In genomic region chr19:58878560-58878959, GRCm38 (mm10) we compare ENCODE assay signal across 14 mouse cellular contexts.
A peak's percentile ranks its signal among the peaks of the same experiment; 100 is the strongest.
DNase-seq lines count a peak whose midpoint lies in the region; ATAC-seq and TF ChIP-seq lines count a peak whose summit lies in the region.
"Had no signal": no experiment of that assay in that cellular context is flagged by ENCODE, and none has a peak within 500 bp of the region (broad histone marks: within the 10 kb centered on the region; RNA-seq: fewer than 3 reads in every experiment).

No protein-coding gene starts in this region.

- H3K79me2 ChIP-seq in myocyte (ENCODE audit: control insufficient read depth, insufficient read depth) = no peaks in the 10 kb centered on the region

- no peaks in the 10 kb centered on the region for H3K27me3 ChIP-seq in heart, postnatal 0 days (ENCODE audit: control insufficient read depth, insufficient read depth, low read length)
- H3K27me3 ChIP-seq in myocyte (ENCODE audit: control insufficient read depth, insufficient read depth, insufficient read length) = no peaks in the 10 kb centered on the region
- H3K27me3 ChIP-seq: CH12.LX; hindbrain, embryonic 12.5 days; neural tube, embryonic 15.5 days had no signal

- WGBS in heart, postnatal 0 days = 59% methylated on average over 2 of the region's 2 CpGs

- no peak overlapping the region for H3K27ac ChIP-seq in heart, postnatal 0 days (ENCODE audit: low read depth)
- H3K27ac ChIP-seq: hindbrain, embryonic 12.5 days; layer of hippocampus, adult 2 months; neural tube, embryonic 15.5 days had no signal

- no peak overlapping the region for H3ac ChIP-seq in myocyte (ENCODE audit: control insufficient read depth, insufficient read length)

- no peak for TF ChIP-seq CTCF in heart, postnatal 0 days (IDR thresholded peaks at IDR 0.05; ENCODE audit: low read depth)

- TF ChIP-seq POLR2A in myocyte (IDR thresholded peaks at IDR 0.05; ENCODE audit: insufficient read length, low read depth) = no peak

- H3K4me3 ChIP-seq in heart, postnatal 0 days (ENCODE audit: low read depth, low read length) = no peak overlapping the region
- no peak overlapping the region for H3K4me3 ChIP-seq in myocyte
- H3K4me3 ChIP-seq: hindbrain, embryonic 12.5 days; layer of hippocampus, adult 2 months; neural tube, embryonic 15.5 days had no signal

- no peak overlapping the region for H3K9ac ChIP-seq in heart, postnatal 0 days (replicated peaks; ENCODE audit: low read depth, low read length)
- H3K9ac ChIP-seq: hindbrain, embryonic 12.5 days; neural tube, embryonic 15.5 days had no signal

- H3K36me3 ChIP-seq in heart, postnatal 0 days (replicated peaks; ENCODE audit: control insufficient read depth, insufficient read depth, low read length) = no peaks in the 10 kb centered on the region
- no peaks in the 10 kb centered on the region for H3K36me3 ChIP-seq in myocyte (ENCODE audit: control insufficient read depth, insufficient read depth)
- H3K36me3 ChIP-seq: hindbrain, embryonic 12.5 days; neural tube, embryonic 15.5 days had no signal

- no peak for ATAC-seq in heart, postnatal 0 days (ENCODE audit: insufficient read depth, low read depth)

- H3K4me1 ChIP-seq in heart, postnatal 0 days (ENCODE audit: control insufficient read depth, insufficient read depth) = peaks cover 26% of the 10 kb centered on the region

- H3K4me2 ChIP-seq in heart, postnatal 0 days (ENCODE audit: low read depth, low read length) = no peak overlapping the region
- H3K4me2 ChIP-seq in myocyte (ENCODE audit: low read depth) = peak overlapping the region; percentile 54
- H3K4me2 ChIP-seq: hindbrain, embryonic 12.5 days; neural tube, embryonic 15.5 days had no signal

- no peaks in the 10 kb centered on the region for H3K9me3 ChIP-seq in heart, postnatal 0 days (replicated peaks; ENCODE audit: control insufficient read depth, low read length)
- H3K9me3 ChIP-seq: hindbrain, embryonic 12.5 days; neural tube, embryonic 15.5 days had no signal

- no peak for TF ChIP-seq EP300 in heart, postnatal 0 days (IDR thresholded peaks at IDR 0.05; ENCODE audit: low read depth)

- DNase-seq in heart, postnatal 0 days (ENCODE audit: low spot score) = peak; percentile 54
- no peak for DNase-seq in heart, adult 9 months (ENCODE audit: low spot score in 2 of 2)
- DNase-seq in retina, postnatal 1 day = peak; percentile 53
- DNase-seq in retina, embryonic 14.5 days (ENCODE audit: low spot score) = no peak
- DNase-seq in fibroblast of lung, adult 2 months (ENCODE audit: low read depth) = peak; percentile 39
- DNase-seq in thymus, postnatal 36 days = no peak
- DNase-seq: adrenal gland, postnatal 25 days; kidney, adult 8-10 months; thymus, adult 2 months had no signal

TF ChIP-seq in myocyte, 11 proteins besides CTCF, POLR2A, EP300 and RAD21:
- no peak for TF ChIP-seq REST (IDR thresholded peaks at IDR 0.05; ENCODE audit: insufficient read depth, insufficient read length)
- no peak for TF ChIP-seq SRF (IDR thresholded peaks at IDR 0.05; ENCODE audit: control insufficient read depth, insufficient read length, low read depth)
- no peak for TF ChIP-seq MYOG (IDR thresholded peaks at IDR 0.05; ENCODE audit: control insufficient read depth in 1 of 3, insufficient read depth in 1 of 3, insufficient read length in 2 of 3, low read depth in 2 of 3)
- no peak for TF ChIP-seq TCF3 (IDR thresholded peaks at IDR 0.05; ENCODE audit: insufficient read length, low read depth)
- no peak for TF ChIP-seq TCF12 (IDR thresholded peaks at IDR 0.05; ENCODE audit: insufficient read depth, poor library complexity, severe bottlenecking)
- no peak for TF ChIP-seq CEBPB (IDR thresholded peaks at IDR 0.05; ENCODE audit: insufficient read depth, poor library complexity, severe bottlenecking)
- no peak for TF ChIP-seq E2F4 (IDR thresholded peaks at IDR 0.05; ENCODE audit: insufficient read depth)
- no peak for TF ChIP-seq MYOD1 (IDR thresholded peaks at IDR 0.05; ENCODE audit: control insufficient read depth in 1 of 3, insufficient read length in 2 of 3, low read depth in 2 of 3)
- TF ChIP-seq POLR2AphosphoS2 (IDR thresholded peaks at IDR 0.05; ENCODE audit: insufficient read length, low read depth) = no peak
- no peak for TF ChIP-seq USF1 (IDR thresholded peaks at IDR 0.05; ENCODE audit: low read depth)
- TF ChIP-seq MAX (IDR thresholded peaks at IDR 0.05; ENCODE audit: low read depth) = no peak

Comparison
In these comparisons a context has a peak if more than half of its experiments do, and no peak if none do; other contexts are left out.
1. DNase-seq: peak in heart, postnatal 0 days (single experiment), retina, postnatal 1 day (single experiment) and fibroblast of lung, adult 2 months (single experiment); none in heart, adult 9 months (0 of 2), retina, embryonic 14.5 days (single experiment) and thymus, postnatal 36 days (0 of 2).